Mouse (Mus musculus) T-cell, adult 2 months (primary cell): ENCODE measurements around the gene Cox7b.
"Not testable (repeated sequence)": the region's sequence is repeated elsewhere in the genome, so short reads cannot be mapped to it uniquely, and the experiment has no call there.

Source experiments
- DNase-seq: peaks from one replicate; pipeline ENCODE4 v3.0.0; 2022; ENCODE audit warnings: low spot score

The Cox7b gene

DNA sequence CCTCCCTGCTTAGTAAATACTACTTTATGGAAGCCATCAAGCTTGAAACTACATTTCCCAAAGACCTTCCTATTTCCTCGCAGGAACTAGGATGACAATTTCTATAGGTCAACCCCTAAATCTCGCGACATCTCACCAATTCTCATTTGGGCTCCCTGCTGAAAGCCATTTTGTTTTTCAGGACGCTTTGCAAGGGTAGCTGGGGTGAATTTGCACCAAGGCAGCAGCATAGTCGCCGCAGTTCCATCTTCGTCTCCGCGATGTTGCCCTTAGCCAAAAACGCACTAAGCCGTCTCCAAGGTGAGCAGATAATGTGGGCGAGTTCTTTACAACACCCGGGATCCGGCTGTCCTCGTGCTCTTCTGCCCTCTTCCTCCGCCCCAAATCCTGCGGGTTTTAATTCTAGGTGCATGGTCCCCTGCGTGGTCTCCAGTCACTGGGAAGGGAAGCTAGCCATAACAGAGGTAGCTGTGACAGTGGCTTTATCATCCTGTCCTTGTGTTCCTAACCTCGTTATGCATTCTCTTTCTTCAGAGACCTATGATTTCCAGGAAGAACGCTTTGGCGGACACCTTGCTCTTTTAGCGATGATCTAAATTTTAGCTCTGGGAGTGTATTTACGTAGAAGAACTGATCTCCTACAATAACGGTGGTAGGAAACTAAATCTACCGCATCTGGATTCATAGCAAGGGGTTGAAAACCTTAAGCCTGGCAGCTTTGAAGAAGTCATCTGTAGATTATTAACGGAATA lies at the start of gene Cox7b:
Gene Cox7b, plus strand, starts transcription at position 130 of the 752 bp plus-strand sequence.
- peak; percentile 80 for DNase-seq

DNA sequence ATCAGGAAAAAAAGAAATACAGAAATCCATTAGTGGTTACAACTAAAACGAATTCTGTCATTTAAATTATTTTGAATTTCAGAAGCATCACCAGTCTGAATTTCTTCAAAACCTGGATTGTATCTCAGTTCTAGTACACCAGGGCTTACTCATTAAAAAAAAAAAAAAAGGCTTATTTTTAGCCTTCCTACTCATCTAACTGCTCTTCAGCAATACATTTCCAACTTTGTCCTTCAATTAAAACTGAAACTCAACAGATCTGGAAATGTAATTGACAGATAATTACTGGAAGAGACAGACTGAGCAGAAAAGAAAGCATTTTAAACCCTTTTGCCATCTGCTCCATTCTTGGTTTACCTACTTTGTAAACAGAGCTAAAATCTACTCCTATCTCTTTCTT lies 13.9 kb upstream of the Cox7b start:
- no peak for DNase-seq

- DNase-seq, result no peak
Measured at GRCm38 (mm10) chrX:106010762-106011161, 4.7 kb upstream of the Cox7b start.

DNA sequence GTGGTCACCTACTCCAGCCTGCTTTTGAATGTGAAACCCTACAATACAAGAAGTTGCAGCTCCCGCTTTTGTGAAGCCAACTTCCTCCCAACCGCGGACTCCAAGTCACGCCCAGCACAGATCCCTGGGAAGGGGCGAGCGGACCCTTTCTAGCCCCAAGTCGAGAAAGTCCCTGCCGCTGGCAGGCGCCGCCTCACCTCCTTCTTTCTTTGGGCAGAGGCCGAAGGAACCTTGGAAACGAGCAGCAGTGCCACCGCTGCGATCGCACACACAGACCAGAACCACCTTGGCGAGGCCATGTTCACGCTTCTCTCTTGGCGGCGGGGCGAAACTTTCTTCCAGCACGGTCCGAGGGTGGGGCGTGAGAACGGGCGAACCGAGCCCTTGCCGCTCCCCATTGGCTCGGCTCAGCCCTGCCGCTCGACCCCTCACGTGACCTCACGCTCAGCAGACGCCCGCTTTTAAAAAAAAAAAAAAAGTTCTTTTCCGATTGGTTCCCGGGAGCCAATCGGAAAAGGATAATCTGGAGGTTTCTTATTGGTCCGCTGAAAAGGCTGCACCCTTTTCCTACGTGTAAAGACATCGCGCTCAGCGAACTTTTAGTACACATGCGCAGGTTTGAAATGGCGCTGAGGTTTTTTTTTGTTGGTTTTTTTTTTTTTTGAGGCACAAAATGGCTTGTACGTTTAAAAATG lies 3.9 kb upstream of the Cox7b start, which contains the start of gene Magt1:
Gene Magt1, minus strand, starts transcription at position 442 of the 695 bp plus-strand sequence.
- peak; percentile 85 for DNase-seq

DNA sequence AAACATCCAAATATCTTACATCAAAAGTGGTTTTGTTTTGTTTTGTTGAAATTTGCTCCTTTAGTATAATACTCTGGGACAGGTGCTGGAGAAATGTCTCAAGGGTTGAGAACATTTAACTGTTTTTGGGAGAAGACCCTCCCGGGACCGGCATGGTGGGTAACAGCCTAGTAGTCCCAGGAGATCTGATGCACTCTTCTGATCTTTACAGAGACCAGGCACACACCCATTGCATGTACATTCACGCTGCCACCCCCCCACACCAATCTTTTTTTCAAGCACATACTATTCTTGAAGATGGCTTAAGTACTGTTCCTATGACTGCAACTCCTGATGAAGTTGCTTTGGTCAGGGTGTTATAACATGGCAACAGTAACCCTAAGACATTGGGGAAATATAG lies 2.9 kb upstream of the Cox7b start:
- DNase-seq, result no peak

- DNase-seq, result peak; percentile 53
Measured at GRCm38 (mm10) chrX:106013217-106013616, 2.3 kb upstream of the Cox7b start.

- DNase-seq, result not testable (repeated sequence)
Measured at GRCm38 (mm10) chrX:106014741-106015377, 641 bp upstream of the Cox7b start.

DNA sequence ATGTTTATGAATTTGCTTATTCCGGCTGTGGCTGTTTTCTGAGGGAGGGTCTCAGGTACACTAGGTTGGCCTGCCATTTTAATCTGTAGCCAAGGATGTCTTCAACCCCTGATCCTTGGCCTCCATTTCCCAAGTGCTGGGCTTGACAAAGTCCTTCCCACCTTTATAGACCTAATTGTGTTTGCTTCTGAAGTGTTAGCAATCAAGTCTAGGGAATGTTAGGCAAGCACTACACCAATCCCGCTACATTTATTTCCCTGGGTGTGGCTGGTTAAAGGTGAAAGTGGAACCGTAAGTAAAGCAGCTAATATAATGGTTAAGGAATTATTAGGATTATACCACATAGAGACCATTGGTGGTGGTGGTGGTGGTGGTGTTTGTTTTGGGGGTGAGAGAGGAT lies 1.6 kb downstream of the Cox7b start:
- no peak for DNase-seq

- DNase-seq, result no peak
Measured at GRCm38 (mm10) chrX:106017516-106017915, 2.0 kb downstream of the Cox7b start.

DNA sequence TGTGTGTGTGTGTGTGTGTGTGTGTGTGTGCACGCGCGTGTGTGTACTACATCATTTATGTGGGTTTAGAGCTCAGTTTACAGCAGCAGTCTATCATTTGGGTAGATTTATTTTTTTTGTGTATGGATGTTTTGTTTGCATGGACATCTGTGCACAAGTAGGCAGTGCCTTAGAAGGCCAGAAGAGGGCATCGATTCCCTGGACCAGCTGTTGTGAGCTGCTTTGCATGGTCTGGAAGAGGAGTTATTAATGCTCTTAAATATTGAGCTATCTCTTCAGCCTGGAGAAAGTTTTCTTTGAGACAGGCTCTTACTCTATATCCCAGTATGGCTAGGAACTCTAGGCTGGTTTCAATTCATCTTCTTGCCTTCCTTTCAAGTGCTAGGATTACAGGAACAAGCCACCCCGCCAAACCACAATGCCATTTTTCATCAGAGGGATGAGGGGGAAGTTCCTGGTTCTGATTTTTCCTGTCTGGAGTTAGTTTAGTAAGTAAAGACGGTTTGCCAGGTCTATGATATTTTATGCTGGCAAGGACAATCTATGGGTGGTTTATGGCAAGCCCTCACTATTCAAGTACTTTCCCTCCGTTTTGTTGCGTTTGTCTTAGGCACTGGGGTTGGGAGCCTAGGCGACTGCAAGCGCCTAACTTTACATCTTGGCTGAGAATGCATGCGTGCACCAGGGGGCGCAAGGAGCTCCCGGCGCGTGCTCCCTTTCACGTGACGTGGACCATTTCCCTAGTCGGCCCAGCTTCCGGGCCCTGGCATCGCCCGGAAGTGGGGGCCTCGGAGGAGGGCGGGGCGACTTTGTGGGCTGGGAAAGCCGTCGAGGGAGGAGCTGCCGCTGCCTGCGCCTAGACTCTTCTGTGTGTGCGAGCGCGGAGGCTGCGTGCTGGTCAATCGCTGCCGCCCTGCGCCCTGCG lies 11.2 kb downstream of the Cox7b start, which contains the start of gene Atp7a:
Gene Atp7a, plus strand, starts transcription at position 859 of the 925 bp plus-strand sequence.
- DNase-seq, result peak; percentile 94

DNA sequence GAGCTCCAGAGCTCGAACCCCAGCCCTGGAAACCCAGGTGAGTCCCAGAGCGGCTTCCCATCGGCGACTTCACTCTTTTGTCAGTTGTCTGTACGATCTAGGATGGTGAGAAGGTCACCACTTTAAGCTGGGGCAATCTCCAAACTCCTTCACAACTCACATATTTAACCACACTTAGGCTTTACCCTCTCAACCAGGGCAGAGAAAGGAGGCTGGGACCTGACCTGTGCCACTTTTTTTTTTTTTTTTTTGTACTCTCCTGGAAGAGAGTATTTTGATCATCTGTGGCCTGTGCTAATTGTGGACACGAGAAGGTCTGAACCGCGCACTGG lies 11.8 kb downstream of the Cox7b start:
- no peak for DNase-seq

GRCm38 (mm10) chrX:106030176-106030575 lies 14.7 kb downstream of the Cox7b start:
- no peak for DNase-seq

DNA sequence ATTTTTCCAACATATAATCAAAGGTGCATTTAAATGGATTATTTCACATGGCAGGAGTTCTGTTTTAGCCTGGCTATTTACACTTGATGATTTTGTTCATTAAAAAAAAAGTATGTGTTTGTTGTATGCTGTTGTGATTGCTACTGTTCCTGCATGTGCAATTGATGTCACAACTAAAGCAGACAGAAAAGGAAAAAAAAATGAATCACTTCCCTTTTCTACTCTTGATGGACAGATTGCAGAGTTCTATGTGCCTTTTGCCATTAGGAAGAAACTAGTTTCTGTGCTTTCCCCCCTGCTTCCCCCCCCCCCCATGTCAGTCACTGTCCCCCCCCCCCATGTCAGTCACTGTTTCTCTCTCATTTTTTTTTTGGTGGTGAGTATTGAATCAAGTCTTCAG lies 15.6 kb downstream of the Cox7b start:
- DNase-seq, result no peak

GRCm38 (mm10) chrX:106035727-106036126 lies 20.2 kb downstream of the Cox7b start:
- DNase-seq, result no peak

GRCm38 (mm10) chrX:106037185-106037752 lies 21.8 kb downstream of the Cox7b start:
- no peak for DNase-seq

- peak; percentile 7 for DNase-seq
Measured at GRCm38 (mm10) chrX:106043863-106044617, 28.5 kb downstream of the Cox7b start.

- no peak for DNase-seq
Measured at GRCm38 (mm10) chrX:106045455-106045854, 30.0 kb downstream of the Cox7b start.

DNA sequence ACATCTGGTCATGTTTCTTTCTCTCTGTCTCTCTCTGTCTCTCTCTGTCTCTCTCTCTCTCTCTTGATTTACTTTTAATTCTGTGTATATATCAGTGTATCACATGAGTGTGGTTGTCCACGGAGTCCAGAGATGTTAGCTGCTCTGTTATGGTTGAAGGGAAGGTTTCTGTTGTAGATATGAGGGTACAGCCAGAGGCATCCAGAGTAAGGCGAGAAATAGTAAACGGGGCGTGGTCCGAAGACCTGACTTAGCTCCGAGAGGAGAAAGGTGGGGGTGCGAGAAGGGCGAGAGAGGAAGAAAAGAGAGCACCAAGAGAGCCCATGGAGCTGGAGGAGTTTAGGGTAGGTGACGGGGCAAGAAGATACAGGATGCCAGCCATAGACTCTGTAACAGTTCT lies 30.4 kb downstream of the Cox7b start:
- no peak for DNase-seq

DNA sequence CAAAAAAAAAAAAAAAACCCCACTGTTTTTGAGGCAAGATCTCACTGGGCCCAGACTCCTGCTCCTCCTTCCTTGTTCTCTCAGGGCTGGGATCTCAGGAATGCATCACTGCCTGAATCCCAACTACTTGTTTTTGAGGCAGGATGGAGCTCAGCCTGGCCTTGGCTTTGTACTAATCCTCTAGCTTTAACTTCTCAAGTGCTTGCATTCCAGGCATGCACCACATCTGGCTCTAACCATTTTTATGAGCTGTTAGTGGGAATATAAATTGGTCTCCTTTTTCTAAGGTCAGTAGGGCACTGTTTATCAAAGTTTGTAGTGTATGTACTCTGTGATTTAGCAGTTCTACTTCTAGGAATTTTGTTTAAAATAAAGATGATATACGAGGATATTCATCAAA lies 32.7 kb downstream of the Cox7b start:
- no peak for DNase-seq
